Mouse (Mus musculus) cerebellum, adult 11-12 months (tissue): ENCODE data around the gene Rbms1.
A peak's percentile ranks its signal among the peaks of the same experiment; 100 is the strongest.

Source experiments
- DNase-seq: peaks from one replicate; pipeline ENCODE4 v3.0.0; 2022

Gene Rbms1

DNA sequence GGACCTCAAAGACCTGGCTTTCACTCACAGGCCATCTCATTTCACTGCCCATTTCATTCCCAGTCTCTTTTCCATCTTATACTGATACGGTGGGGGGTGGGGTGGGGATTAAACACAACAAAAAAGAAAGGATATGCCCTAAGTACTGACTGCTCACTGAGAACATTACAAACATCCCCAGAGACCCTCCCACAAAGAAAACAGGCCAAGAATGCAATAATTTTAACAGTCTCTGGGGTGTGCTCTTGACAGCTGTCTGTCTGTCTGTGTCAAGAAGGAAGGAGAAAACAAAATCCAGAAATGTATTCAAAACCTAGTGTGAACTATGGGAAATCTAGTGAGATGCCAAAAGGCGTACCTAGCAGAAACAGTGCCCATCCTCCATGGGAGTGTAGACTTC, 86.1 kb downstream of the Rbms1 start:
- DNase-seq = no peak

DNA sequence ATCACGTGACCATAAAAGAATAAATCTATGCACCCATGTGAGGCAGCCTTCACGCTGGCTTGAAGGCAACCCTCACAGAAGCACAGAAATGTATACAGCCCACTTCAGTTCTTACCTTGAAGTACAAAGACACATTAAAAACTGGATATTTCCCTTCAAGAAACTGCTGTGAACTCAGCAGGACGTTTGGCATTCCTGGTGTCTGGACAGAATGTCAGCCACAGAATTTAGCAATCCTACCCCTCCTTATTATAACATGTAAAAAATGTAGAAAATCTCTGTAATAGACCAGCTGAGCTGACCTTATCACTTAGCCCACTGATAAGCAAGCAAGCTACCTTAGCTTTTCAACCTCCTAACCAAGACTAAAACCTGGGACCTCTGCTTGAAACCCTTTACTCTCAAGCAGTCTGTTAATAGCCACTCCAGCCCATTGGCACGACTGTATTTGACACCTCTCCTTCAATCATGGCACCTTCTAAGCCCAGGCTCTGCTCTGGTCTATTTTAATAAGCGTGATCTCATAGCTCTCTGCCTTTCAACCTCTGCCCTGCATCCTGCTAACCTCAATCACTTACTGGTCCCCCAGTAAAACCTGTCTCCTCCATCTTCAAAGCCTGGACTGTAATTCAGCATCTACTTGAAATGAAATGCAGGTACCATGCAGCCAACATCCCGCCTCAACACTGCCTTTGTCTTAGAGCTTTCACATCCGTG, 90.7 kb downstream of the Rbms1 start:
- no peak for DNase-seq

DNA sequence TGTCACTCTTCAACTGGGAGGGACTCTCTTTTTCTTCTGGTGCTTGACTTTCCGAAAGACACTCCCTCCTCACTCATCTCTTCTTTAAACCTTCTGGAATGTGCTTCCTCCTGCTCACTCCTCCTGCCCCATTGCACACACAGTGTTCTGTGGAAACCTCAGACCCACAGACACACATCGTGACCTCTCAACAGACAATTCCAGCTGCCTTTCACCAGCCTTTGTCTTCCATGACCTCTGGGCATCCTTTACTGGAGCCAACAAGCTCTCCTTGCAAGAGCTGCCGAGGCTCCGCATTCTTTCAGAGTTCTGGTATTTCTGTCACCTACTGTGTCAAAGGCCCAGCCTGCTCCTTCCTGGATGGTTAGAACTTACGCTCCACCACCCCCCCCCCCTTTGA, 92.0 kb downstream of the Rbms1 start:
- no peak for DNase-seq

DNA sequence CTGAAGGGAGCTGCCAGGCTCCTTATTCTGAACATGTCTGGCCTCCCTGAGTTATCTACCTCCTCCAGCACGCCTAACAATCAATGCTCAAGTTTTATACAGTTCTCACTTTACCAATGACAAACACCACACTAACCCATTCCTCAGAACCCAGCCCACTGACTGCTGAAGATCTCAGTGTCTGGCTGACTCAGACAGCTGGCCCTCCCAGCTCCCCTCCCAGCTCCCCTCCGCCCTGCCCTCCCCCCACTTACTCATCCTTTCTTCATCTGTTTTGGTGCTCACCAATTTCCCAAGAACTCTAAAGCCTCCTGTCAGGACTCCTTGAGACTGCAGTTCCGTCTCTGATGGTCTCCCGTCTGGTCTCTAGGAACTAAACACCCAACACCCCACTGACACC, 92.5 kb downstream of the Rbms1 start:
- no peak for DNase-seq

DNA sequence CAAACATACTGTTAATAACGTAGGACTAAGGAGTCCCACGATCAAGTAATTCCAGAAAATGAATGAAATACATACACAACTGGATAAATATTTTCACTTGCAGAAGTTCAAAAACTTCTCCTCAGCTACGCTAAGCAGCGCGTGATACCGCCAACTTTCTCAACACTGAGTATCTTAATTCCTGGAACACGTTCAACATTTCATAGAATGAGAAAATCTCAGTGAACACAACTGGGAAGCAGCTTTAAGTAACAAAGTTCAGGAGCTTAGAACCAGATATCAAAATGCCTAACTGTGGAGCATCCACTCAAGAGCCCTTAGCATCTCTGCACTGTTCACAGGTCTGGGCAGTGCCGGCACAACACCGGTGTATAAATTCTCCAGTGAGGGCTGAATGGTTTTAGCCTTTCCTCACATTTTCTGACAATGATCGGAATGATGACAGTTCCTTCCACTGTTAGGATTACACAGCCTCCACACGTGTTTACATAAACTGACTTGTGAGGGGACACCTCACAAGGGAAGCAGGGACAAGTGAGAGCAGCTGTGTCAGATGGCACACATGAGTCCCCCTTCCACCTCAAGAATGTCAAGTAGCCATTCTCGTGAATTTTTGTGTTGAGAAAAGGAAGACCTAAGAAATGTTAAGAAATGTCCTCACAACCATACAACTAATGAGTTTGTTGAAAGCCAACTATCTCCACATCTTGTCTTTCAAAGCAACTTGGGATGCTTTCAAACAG, 93.8 kb downstream of the Rbms1 start:
- DNase-seq = no peak

DNA sequence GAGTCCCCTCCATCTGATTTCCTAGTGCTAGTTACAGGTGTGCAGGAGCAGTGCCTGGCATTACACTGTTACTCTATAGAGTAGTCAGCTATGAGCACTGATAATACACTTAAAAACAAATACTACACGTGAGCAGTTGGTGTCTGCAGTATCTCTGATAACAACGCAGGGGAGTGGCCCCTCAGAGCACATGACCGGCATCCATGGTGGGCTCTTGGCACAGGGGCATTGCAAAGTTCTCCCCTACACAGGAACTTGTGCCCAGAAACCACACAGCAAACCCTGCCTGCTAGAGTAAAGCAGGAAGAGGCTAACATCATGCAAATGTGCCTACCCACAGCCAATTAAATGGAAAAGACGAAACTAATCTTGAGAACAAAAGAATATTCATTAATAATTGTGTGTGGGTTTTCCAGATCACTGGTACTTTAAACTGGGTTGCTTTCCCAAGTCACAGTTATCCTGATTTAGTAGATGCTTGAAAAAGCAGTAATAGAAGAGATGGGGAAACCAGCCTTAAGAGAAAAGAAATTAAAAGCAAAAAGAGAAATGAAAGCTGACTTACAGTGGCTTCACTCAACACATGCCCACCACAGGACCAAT, 94.8 kb downstream of the Rbms1 start:
- DNase-seq = no peak

DNA sequence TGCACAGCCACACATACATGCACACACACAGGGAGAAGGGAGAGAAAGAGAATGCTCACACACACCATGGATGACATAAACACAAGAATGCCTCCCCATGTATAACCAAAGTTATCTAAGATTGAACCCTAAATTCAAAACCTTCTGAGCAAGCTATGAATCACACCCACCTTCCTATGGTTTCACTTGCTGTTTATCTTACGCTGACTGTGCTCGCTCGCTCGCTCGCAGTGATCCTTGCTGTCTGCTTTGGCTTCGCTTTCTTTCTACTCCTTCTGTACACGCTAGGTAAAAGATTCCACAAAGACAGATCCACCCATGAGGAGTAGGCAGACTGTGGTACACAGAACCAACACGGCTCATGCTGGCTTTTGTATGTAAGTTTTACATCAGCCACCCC, 95.7 kb downstream of the Rbms1 start:
- no peak for DNase-seq

DNA sequence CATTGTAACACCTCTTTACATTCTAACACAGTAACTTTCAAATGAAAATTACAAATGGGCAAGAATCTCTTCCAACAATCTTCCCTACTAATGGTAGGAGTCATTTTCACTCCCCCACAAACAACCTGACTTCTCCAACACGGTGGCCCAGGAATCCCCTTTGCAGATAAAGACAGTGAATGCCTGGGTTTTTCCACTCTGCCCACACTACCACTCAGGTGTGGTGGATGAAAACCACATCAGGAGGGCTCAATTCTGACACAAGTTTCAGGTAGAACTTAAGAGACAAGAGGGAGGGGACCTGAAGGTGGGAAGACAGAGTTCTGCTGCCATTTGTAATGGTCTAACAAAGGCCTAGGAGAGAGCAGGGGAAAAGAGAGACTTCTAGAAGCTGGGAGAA, 97.1 kb downstream of the Rbms1 start:
- DNase-seq = no peak

DNA sequence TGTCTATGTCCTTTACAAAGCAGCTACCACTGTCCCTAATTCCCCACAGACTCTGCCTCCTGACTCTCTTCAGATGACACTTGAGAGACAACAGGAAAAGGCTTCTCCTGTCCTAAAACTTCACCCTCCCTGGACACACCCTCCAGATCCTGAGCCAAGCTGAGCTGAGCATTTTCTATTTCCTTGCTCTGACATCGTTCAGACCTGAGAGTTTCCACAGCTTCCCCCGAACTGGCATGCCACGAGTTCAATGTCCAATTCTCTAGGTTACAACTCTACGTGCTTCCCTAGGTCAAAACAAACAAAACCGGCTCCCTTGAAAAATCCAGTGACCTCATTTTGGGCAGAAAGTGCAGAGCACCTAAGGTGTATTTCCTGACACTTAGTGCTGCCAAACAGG, 98.0 kb downstream of the Rbms1 start:
- no peak for DNase-seq

DNA sequence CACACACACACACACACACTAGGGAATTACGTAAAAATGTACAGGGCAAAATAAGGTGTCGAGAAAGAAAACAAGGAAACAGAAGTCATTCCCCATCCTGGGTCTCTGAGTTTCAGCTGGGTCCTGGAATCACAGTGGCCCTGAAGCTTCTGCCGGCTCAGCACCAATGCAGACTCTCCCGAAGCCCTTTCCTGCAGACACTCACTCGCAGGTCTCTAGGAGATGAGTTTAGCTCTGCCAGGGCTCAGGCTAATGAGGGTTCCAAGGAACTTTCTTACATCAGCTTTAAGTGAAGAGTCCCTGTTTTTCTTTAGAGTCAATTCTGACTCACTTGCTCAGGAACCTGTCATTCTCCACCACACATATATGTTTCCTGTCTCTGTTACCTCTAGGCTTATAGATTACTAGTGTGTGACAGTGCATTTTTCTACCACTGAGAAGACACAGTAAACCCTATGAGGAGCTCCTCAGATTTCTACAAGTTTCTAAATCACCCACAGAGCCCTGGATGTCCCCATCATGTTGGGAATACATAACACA, 98.7 kb downstream of the Rbms1 start:
- no peak for DNase-seq

DNA sequence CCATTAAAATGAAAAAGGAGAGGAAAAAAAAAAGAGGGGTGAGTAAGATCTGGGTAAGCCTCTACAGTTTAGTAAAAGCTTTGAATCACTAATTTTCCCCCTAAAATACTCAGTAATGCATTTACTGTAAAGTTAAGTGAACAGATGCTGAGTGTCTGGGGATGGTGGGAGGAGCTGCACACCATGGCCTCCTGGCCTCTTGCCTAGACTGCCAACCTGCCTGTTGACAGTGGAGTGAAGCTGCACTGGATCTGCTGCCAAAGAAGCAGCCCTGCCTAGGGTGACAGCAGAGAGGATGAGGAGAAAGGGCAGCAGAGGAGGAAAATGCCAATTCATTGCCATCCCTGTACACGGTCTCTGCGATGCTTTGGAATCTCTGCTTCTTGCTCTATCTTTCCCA, 99.2 kb downstream of the Rbms1 start:
- peak; percentile 14 for DNase-seq

DNA sequence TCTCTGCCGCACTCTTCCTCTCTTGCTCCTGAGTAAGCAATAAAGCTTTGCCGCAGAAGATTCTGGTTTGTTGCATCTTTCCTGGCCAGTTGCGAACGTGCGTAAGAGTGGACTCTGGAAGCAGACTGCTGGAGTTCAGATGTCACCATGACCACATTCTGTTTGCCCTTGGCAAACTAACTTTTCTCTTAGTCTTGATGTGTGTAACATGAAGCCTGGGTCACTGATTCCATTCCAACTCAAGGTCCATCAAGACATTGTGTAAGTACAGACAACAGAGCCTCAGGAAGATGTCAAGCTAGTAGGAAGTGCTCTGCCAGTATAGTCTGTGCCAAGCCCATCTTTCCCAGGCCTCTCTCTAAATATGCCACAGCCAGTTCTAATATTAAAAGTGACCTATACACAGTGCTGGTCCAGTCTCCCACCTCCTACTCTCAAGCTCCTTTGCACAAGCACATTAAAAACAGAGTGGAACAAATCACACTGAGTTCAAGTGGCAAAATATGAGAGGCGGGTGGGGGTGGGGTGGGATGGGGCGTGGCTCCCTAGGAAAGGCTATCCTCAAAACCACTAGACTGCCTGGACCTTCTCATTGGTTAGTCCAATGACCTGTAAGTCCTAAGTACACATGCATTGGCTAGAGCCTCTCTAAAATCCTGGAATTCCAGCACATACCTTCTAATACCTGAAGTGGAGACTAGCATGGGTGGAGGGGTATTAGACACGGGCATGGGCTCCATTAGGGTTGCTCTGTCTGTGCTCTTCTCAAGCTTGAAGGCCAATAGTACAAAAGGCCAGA, 99.9 kb downstream of the Rbms1 start:
- DNase-seq = no peak

DNA sequence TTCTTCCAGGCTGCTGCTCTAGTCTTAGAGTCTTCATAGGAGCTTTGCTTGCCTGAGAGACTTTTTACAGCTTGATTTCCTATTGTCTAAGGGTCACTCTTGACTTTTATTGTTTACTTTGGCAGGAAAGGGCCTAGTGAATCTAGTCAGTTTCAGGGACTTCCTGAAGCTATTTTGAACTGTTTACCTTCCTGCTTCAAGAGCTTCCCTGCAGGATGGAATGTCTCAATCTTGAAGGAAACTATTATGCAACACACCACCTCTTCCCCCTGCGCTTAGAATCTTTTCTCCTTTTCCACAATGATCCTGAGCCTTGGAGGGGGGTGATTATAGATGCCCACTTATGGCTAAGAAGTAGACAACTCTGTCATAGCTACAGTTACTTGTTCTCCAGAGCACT, 104.9 kb downstream of the Rbms1 start:
- no peak for DNase-seq

DNA sequence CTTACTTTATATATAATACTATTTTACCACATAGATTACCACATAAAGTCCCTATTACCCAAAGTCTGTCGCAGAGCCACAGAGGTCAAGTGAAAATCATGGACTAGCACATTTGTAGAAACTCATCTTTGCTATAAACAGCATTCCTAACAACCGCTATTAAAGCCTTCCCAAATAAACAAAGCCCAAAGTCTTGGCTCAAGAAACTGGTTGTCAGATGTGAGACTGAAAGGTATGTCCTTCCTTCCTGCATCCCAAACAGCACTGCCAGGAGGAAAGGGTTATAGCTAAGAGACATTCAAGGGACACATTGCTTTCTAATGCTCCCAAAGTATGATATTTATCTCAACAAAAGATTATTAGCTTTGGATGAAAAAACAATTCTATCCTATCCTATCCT, 106.9 kb downstream of the Rbms1 start:
- no peak for DNase-seq

DNA sequence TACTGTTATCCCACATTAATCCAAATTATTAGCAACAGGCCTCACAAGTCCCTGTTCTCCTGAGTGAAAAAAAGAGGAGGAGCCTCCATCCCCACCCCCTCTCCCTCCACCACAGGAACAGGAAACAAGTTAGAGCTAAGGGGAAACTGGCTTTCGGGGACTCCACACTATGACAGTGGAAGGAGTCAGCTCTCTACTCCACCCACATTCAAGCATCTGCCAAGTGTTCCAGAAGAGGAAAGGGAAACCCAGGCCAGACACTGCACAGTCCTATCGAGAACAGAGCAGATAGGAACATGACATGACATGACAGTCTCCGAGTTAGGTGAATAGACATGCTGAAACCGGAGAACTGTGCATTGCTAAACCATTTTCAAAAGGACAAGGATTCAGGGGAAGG, 108.0 kb downstream of the Rbms1 start:
- DNase-seq = no peak

DNA sequence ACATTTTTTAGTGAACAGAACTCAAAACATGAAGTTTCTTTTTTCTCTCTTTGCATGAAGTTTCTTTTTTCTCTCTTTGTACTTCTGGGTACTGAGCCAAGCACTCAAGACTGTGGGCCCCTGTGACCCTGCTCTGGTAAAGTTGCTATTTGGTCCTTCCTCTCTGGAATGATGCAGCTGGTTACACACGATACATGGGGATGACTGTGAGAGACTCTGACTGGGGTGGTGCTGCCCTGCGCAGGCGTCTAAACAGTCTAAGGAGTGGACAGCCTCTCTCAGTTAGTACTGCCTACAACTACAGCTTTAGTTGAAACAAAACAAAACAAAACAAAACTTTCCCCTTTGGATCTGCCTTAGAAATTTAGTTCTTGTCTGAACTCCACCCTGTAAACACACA, 111.1 kb downstream of the Rbms1 start:
- no peak for DNase-seq

DNA sequence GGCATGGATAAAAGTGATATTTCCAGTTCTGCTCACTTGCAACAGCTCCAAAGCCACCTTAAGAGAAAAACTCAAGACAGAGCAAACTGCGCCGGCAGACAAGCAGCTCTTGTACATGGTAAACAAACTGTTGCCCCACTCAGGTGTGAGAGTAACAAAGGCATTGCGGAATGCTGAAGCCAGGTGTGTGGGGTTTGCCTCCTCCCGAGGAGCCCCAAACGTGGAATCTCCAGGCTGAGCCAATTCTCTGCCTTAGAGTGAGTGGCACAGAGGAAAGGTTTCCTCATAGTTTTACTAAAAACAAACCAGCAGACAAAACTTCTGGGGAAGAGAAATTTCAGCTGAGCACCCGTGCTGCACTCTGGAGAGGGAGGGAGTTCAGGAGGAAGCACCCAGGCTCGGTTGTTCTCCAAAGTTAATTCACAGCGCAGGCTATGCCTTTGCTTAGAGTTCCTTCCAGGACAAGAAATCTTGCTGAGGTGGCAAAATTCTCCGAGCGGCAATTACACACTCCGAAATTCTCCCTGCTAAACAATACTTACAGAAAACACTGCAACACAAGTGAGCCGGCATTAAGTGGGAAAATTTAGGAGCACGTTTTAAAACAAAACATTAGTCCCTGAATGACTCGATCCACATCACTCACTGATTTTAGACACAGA, 111.8 kb downstream of the Rbms1 start:
- no peak for DNase-seq

DNA sequence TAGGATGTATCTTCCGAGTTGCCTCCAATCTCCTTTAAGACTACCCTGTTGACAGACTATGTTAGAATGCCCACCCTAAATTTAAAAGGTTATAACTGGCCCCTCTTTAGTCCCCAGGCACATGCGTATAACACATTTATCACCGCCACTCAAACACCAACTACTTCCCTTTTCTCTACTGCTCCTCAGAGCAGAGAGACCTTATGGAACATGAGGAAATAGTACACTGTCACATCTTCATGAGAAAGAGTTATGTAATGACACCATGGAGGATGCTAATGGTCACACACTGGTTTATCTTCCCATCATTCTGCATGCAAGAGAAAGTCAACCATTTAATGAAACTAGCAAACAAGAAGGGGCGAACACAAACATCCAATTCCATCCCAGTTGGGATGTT, 114.5 kb downstream of the Rbms1 start:
- no peak for DNase-seq

DNA sequence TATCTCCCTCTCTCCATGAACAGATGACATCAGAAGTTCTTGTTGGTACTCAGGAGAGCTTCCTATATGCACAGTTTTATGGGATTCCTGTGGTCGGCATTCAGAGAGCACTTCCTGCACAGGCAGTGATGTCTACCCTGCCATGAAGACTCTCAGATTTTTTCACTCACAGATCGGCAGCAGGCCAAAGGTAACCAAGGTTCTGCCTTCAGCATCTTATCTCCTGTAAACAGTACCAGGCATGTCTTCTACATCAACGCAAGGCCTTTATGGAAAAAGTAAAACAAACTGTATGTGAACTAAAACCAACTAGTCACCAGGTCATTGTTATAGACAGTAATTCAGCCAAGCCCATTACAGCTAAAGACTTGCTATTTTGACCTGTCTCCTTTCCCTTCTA, 115.0 kb downstream of the Rbms1 start:
- DNase-seq = no peak

DNA sequence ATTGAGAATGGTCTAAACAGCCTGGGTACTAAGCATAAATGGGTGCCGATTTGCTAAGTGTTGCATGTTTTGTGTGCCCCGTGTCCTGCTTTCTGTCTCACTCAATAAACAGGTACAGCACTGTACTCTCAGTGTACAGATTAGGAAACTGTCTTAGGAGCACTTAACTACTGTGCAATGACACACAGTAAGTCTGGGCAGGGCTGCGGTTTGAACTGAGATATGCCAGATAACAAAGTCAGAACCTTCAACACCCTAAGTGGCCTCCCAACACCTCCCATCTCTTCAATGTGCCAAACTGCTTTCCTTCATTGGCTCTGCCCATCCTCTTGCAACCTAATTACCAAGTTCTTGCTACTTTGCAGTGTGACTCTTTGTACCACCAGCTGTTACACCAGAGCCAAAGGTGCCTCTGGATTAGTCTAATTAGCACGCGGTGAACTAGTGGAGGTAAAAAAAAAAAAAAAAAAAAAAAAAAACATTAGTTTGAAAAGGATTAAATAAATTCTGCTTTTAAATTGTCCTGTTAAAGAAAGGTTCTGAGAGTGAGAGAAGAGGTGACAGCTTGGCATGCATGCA, 117.6 kb downstream of the Rbms1 start:
- no peak for DNase-seq

DNA sequence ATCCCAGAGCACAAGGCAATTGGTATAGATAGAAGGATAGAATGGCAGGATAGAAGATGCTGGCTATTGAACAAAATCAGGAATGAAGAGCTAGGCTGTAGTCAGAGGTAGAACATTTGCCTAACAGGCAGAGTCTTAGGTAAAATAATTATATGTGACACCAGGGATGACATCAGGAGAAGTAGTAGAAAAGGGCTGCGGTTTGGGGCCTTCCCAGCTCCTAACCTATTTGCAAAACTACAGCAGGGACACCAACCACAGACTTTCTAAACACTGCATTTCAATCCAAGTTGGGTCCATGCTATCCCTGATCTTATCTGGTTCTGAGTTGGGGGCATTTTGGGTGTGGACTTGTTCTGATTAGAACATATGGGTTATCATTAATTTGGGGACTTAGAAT, 118.7 kb downstream of the Rbms1 start:
- DNase-seq = no peak

DNA sequence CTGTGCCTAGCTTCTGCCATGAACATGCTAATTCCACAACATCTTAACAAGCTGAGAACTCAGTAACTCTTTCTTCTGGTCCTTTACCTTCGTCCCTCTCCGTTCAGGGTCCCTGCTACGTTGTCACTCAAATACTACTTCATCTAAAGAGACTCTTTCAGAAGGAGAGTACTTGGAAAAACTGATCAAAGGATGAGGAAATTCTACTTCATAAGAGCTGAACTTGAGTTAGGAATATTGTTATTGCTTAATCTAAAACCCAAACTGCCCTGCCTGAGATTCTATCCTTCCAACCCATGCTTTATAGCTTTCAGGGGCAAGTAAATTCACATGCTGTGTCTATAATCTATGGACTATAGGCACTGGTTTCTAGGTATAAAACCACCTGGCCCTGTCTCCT, 119.4 kb downstream of the Rbms1 start:
- no peak for DNase-seq
